Mouse (Mus musculus) right cerebral cortex, postnatal 25 days (tissue): ENCODE measurements around the gene Kdm4c.
A peak's percentile ranks its signal among the peaks of the same experiment; 100 is the strongest.
"Not testable (repeated sequence)": the region's sequence is repeated elsewhere in the genome, so short reads cannot be mapped to it uniquely, and the experiment has no call there.

ENCODE experiments used
- DNase-seq: peaks from one replicate; pipeline ENCODE4 v3.0.0; 2022

Gene Kdm4c

GRCm38 (mm10) chr4:74242176-74242575 lies at the start of gene Kdm4c:
Gene Kdm4c, plus strand, starts transcription at chr4:74242497.
- no peak for DNase-seq

- DNase-seq, result no peak
Measured at GRCm38 (mm10) chr4:74201281-74201811, 41.0 kb upstream of the Kdm4c start.

GRCm38 (mm10) chr4:74221780-74222179 lies 20.5 kb upstream of the Kdm4c start:
- not testable (repeated sequence) for DNase-seq

- DNase-seq, result no peak
Measured at GRCm38 (mm10) chr4:74222360-74222759, 19.9 kb upstream of the Kdm4c start.

- no peak for DNase-seq
Measured at GRCm38 (mm10) chr4:74224210-74224609, 18.1 kb upstream of the Kdm4c start.

- no peak for DNase-seq
Measured at GRCm38 (mm10) chr4:74230994-74231393, 11.3 kb upstream of the Kdm4c start.

GRCm38 (mm10) chr4:74231405-74231804 lies 10.9 kb upstream of the Kdm4c start:
- peak; percentile 28 for DNase-seq

GRCm38 (mm10) chr4:74233534-74233933 lies 8.8 kb upstream of the Kdm4c start:
- no peak for DNase-seq

- peak; percentile 98 for DNase-seq
Measured at GRCm38 (mm10) chr4:74251348-74252244, 9.3 kb downstream of the Kdm4c start.

GRCm38 (mm10) chr4:74252245-74253105 lies 10.2 kb downstream of the Kdm4c start:
- peak; percentile 73 for DNase-seq

- no peak for DNase-seq
Measured at GRCm38 (mm10) chr4:74257882-74258281, 15.6 kb downstream of the Kdm4c start.

GRCm38 (mm10) chr4:74258538-74258937 lies 16.2 kb downstream of the Kdm4c start:
- no peak for DNase-seq

- no peak for DNase-seq
Measured at GRCm38 (mm10) chr4:74259331-74259730, 17.0 kb downstream of the Kdm4c start.

- DNase-seq, result no peak
Measured at GRCm38 (mm10) chr4:74261879-74262278, 19.6 kb downstream of the Kdm4c start.

GRCm38 (mm10) chr4:74264428-74264955 lies 22.2 kb downstream of the Kdm4c start:
- no peak for DNase-seq

- DNase-seq, result no peak
Measured at GRCm38 (mm10) chr4:74271180-74271579, 28.9 kb downstream of the Kdm4c start.

- no peak for DNase-seq
Measured at GRCm38 (mm10) chr4:74277486-74277885, 35.2 kb downstream of the Kdm4c start.

- DNase-seq, result no peak
Measured at GRCm38 (mm10) chr4:74280170-74280569, 37.9 kb downstream of the Kdm4c start.

GRCm38 (mm10) chr4:74287851-74288250 lies 45.6 kb downstream of the Kdm4c start:
- no peak for DNase-seq

- DNase-seq, result no peak
Measured at GRCm38 (mm10) chr4:74294726-74295125, 52.4 kb downstream of the Kdm4c start.

GRCm38 (mm10) chr4:74305315-74306105 lies 63.2 kb downstream of the Kdm4c start:
- DNase-seq, result no peak

- no peak for DNase-seq
Measured at GRCm38 (mm10) chr4:74311135-74311534, 68.8 kb downstream of the Kdm4c start.
